Mouse (Mus musculus): ENCODE measurements around the gene Olig2.

Gene Olig2

DNA sequence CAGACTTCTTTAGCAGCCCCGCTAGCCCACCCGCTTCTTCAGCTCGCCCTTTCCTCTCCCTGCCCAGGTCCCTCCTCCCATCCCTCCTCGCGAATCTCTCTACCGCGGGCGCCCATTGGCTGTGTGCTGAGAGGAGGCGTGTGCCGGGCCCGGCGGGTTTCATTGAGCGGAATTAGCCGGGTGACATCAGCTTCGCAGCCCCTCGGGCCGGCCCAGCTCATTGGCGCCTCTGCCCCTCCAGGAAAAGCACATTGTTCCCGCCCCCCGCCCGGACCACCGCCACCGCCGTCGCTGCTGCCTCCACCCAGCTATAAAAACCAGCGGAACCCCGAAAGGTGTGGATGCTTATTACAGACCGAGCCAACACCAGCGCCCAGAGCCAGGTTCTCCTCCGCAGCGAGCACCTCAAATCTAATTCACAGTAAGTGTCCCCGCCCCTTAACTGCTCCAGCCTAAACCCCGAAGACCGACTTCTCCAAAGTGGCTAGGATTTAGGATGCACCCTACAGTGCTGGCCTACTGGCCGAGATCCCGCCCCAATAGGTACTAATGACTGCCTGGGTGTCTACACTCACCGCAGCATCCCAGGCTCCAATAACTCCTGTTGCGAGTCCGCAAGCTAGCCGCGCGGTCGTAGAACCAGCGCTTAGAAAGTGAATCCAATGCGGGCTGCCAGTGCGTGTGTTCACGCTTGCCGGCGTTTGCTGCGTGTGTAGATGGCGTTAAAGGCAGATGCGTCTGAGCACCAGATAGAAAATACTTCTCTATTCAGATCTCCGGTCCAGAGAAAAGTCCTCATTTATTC lies at the start of gene Olig2:
Olig2 (plus strand) TSS at position 225 of the 805 bp plus-strand sequence.
- DNase-seq (ENCODE audit: low read depth, low spot score), result no peak

DNA sequence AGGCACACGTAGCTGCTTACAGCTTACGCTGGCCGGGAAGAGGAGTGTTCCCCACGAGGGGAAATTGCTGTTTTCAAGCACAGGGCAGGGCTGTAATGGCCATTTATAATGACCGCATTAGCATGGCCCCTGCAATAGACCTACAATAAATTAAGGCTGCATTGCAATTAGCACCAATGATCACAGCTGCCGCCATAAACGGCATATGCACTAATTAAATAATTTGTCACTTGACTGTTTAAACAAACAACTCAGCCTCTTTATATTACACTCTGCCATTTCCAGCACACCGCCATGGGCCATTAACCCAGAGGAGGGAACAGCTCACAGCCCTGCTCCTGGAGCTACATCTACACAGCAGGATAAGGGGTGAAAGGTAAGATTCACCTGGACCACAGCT lies 49.4 kb upstream of the Olig2 start:
- DNase-seq (ENCODE audit: low read depth, low spot score), result no peak

DNA sequence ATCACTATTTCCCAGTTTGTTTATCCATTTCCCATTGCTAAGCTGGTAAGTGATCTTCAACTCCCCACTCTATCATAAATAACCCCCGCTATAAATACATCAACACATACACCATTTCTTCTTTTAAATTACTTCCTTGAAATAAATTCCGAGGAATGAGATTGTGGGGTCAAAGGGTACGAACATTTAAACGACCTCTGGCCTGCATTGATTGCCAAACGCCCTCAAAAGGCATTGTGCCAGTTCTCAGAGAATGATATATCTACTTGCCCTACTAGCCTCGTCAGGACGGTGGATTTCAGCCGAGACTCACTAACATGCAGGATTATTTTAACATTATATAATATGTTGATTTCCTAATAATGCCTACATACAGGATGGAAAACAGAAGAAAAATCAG lies 38.2 kb upstream of the Olig2 start:
- DNase-seq (ENCODE audit: low read depth, low spot score), result no peak

DNA sequence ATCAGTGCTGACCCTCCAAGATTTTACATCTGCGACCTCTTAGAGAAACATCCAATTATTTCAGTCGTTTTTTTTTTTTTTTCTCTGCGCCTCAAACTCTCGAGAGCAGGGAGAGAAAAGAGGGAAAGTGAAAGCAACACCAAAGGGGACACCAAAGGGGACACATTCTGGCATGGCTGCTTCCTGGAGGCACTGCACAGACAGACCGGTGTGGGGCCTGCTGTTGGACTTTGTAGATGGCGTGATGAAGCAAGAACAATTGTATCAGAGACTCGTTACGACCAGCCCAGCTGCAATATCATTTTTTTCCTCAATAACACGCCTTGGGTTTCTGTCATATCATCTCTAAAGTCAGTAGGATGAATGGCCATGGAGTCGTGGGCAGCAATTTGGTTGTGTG lies 37.6 kb upstream of the Olig2 start:
- no peak for DNase-seq (ENCODE audit: low read depth, low spot score)

DNA sequence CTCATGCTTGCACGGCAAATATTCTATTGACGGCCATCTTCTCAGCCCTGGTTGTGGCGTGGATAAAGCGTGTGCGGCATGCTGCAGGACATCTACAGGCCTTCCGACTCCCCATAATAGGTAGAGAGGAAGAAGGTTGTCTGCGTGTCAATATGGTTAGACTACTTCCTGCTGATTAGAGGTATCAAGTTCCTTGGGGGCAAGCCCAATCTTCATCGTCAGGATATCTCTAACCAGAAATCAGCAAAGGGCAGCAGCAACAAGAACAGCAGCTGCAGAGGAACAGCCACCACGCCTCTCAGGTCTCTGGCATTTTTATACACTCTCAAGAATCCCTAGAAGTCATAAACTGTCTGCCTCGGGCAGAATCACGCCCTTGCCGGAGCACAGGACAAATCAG lies 37.0 kb upstream of the Olig2 start:
- no peak for DNase-seq (ENCODE audit: low read depth, low spot score)

DNA sequence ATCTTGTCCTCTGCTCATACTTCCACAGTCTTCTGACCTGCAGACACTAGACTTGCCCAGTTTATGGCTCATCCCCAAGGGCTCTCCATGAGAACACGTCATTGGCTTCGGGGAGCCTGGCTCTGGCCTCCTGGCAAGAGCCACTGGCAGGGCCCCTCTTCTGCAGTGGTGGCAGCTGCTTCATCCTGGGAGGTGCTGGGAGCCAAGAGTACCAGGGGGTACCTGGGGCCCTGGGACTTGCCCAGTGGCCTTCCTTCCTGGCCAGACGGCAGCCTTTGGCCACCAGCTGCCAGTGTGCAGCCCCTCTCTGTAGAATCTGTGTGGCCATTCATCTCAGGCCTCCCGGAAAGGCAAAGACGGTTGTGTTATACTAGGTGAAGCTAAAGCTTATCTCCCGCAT lies 34.0 kb upstream of the Olig2 start:
- DNase-seq (ENCODE audit: low read depth, low spot score), result no peak

DNA sequence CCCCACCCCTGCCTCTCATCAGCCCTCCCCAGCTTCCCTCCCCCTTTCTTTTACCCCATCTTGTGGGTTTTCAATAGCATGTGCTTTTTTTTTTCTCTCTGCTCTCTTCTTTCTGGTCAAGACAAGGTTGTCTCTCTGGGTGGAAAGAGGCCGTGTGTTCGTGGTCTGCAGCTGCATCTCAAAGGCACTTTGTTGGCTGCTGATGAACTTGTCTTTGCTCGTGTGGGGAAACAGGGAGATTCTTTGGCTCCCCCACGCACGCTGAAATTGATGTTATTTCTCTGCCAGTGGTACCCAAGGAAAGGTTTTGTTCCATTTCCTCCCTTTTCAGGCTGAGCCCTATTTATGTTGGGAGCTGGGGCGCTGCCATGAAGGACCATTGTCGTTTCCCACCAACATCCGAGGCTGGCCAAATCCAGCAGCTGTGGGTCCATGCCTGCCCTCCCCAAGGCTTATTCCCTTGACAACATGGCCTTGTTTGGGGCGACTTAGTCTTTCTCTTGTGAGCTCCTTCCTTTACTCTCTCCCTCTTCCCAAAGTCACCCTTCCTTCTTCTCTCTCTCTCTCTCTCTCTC lies 33.5 kb upstream of the Olig2 start:
- no peak for DNase-seq (ENCODE audit: low read depth, low spot score)

DNA sequence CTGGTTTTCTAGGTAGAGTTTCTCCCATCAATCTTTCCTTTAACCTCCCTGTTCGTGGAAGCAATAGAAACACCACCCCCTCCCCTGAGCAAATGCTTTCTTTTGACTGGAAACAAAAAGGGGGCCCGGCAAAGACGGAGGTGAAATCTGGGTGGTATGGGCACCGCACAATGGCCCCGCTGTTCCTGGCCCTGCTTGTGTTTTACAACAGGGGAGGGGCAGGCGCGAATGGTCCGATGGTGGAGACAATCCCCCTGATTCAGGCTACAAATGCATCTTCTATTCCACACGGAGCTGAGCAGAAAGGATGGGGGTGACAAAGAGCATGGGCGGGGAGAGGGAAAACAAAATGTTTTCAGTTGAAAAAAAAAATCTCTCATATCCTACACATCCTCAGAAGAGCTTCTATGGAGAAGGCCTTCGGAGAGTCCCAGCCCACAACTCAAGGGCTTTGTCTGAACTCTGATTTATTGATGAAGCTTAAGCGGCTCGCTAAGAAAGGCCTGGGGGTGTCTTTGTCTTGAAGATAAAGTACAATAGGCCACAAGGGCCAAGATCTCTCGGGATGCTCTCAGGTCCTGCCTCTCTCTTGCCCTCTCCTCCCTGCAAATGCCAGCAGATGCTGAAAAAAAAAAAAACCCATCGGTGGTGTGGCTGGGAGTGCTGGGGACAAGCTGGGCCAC lies 32.4 kb upstream of the Olig2 start:
- no peak for DNase-seq (ENCODE audit: low read depth, low spot score)

DNA sequence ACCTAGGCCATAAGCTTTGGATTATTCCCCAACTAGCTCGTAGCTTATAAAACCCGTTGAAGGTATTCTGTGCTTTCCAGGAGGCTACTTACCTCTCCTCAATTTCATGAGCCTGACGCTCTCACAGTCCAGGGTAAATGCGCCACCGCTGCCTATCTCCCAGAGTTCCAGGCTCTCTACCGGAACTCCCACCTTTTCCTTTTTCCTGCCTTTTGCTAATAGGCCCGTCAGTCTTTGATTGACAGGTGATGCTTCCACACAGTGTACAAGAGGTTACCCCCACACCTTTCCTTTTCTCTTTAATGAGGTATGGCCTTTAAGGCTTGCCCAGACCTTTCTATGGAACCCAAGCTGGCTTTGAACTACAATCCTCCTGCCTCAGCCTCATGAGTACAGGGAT lies 25.4 kb upstream of the Olig2 start:
- no peak for DNase-seq (ENCODE audit: low read depth, low spot score)

DNA sequence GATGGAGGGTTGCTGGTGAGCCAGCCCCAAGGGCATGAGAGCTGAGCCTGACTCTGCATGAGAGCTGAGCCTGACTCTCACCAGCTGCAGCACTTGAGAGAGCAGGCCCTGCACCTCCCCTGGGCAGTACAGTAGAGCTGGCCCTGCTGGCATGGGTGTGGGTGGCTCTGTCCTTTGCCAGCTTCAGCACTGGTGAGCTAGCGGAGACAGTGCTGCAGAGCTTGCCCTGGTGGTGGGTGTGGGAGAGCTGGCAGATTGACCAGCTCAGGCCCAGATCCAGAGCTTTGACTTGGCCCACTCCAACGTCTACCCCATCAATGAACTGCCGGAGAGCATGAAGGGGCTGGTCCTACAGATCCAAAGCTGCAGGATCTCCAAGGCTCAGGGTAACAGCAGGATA lies 22.3 kb upstream of the Olig2 start:
- no peak for DNase-seq (ENCODE audit: low read depth, low spot score)

DNA sequence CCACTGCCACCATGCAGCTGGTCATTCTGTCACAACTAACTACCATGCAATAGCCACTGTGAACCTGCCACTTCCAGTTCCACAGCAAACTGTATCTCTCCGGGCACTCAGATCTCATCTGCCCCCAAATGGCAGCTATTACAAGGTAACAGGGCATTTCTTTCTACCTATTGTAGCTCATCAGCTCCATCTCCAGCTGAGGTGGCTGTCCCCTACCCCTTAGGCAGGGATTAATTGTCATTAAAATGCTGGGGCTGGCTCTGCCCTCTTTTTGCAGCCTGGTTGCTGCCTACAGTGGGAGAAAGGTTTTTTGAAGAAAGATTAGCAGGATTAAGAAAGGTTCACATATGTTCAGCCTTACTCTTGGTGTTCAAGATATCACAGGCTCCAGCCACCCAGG lies 18.9 kb upstream of the Olig2 start:
- DNase-seq (ENCODE audit: low read depth, low spot score), result no peak

DNA sequence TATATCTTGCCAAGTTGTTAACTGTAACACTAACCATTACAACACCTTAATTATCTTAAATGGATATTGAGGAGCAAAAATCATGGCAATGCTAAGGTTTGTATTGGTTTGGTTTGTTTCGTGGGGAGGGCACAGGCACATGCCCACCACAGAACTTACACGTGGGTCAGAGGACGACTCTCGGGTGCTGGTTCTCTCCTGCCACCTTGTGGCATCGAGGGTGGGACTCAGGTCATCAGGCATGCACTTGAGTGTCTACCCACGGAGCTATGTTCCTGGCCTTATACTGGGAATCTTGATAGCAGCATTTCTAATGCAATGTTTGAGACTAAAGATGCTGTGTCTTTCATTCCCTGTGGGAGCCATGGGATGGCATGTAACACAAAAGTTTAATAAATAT lies 8.2 kb upstream of the Olig2 start:
- no peak for DNase-seq (ENCODE audit: low read depth, low spot score)

DNA sequence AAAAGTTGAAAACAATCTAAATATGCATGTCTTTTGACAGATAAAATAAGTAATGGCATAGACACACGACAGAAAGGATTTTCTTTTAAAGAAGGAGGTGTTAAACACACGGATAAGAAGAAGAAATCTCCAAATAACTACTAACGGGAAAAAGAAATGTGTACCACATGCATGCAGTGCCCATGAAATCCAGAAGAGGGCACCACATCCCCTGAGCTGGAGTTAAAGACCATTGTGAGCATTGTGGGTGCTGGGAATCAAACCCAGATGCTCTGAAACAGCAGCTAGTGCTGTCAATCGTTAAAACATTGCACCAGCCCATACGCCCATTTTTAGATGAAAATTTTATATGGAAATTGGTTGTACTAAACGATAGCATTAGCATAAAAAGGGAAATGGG lies 7.3 kb upstream of the Olig2 start:
- DNase-seq (ENCODE audit: low read depth, low spot score), result peak; percentile 18

DNA sequence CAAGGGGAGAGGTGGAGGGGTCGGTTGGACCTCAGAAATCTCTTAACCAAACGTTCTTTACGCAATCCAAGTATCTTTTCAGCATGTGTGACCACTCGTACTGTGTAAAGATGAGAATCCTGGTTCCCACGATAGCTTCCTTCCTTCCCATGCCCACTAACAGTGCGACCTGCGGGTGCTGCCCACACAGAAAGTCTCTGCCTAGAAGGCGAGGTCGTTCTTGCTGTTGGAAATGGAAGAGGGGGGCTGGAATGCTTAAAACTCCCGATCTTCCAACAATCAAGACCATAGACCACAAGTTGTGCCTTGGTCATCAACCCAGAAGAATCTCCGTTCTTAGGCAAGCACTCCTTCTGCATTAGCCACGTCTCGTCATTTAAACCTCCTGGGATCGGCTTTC lies 6.0 kb upstream of the Olig2 start:
- DNase-seq (ENCODE audit: low read depth, low spot score), result no peak

DNA sequence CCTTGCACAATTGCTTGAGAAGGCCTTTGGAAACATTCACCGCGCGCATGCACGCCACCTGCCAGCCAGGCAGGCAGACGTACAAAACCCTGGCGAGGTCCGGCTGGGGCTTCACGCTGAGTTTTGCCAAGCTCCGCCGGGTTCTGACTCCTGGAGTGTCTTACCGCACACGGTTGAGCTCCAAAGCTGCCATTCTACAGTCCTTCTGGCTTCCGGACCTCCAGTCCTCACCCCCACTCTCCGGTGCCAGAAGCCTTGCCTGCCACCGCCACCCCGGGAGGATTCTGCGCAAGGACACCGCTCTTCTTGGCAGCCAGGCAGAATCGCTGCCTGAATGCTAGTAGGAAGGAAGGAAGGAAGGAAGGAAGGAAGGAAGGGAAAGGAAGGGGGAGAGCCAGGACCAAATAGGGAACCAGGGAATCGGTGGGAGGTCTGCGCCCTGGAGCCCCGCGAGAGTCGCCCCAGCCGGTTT lies 3.0 kb upstream of the Olig2 start:
- no peak for DNase-seq (ENCODE audit: low read depth, low spot score)

DNA sequence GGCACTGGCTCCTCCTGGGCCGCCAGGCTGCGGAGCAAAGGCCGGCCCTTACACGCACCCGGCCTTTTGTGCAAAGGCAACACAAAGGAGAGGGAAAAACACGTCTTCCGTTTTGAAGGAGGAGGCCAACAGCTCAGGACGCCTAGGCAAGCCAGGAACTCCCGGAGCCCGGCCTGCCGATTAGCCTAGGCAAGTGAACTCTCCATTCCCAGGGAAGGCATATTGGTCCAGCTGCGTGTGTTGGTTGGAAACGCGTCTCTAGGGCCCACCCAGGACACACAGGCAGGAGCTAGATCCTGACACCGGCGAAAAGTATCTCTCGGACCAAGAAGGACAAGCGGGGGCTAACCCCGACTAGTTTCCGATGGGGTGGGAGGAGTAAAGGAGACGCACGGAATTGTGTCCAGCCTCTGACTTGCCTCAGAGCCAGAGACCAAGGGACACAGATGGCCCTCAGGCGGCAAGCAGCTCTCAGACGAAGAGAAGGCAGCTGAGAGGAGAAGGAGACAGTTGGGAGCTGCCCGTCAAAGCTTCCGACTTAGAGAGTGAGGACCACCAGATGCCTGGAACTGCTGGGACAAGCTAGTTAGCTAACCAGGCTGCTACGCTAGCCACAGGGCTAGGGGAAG lies 2.5 kb upstream of the Olig2 start:
- DNase-seq (ENCODE audit: low read depth, low spot score), result no peak

DNA sequence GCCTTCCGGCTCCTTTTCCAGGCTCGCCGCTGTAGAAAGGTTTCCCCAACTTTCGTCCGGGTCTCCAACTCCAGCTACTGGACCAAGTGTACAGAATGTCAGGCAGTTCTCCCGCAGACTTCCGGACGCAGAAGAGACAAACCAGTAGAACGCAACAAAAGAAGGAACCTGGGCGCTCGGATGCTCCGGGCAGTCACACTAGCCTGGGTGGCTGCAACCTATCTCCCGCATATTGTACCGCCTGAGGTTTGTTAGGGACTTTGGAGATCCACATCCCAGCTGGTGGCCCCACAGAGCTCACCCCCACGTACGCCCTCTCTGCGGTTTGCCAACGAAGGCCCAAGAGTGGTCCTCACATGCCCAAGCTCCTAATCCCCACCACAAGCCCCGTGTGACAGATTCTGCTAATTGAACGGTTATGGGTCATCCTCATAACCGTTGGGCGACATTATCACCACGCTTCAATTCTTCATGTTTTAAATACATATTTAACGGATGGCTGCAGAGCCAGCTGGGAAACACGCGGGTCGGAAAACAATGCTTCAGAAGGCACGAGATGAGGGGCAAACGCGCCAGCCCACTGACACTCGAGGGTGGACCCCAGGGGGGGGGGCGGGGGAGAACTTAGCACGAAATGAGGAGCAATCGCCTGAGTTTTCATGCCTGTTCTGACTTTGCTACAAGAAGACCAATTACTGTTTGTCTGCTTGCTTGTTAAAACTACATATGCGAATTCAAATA lies 1.8 kb upstream of the Olig2 start:
- no peak for DNase-seq (ENCODE audit: low read depth, low spot score)

DNA sequence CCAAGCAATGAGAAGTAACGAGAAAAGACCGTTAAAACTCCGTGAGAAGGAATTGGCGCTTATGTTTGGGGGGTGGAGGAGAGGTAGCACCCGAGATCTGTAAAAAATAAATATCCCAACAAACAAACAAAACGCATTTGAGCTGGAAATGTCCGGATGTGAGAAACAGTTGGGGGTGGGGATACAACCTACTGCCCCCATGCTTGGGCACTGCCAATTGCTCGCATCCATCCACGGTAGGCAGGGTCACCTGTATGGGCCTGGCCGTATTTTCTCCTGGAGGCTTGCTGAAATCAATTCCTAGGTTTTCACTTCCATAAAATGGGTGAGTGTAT lies 1.2 kb upstream of the Olig2 start:
- no peak for DNase-seq (ENCODE audit: low read depth, low spot score)

DNA sequence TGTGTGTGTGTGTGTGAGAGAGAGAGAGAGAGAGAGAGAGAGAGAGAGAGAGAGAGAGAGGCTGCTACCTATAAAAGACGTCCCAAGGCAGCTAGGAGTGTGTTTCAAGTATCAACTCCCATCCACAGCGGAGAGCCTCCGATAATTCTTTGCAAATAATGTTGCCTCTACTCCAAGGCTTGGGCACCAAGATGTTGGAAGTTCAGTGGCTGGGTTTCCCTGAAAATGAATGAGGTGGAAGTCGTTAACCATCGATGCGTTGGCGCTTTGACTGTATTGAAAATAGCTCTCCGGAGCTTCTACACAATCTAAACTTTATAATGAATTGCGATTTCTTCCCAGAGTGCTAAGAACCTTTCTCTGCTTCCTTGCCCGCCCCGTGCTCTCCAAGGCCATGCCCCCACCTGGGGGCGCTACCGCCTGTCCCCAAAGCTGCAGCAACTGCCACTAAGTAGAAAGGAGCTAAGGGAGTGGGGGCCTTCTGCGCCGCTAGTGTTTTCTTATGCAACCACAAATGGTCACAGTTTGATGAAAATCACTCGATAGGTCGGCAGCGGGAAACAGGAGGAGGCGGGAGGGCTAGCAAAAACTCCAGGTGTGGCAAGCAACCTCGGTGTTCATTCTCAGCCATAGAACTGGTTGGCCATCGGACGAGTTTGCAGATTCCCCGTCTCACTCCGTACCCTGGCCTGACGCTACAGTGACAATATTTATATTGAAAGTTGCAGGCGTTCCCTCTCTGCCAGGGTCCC lies 600 bp upstream of the Olig2 start:
- DNase-seq (ENCODE audit: low read depth, low spot score), result no peak

DNA sequence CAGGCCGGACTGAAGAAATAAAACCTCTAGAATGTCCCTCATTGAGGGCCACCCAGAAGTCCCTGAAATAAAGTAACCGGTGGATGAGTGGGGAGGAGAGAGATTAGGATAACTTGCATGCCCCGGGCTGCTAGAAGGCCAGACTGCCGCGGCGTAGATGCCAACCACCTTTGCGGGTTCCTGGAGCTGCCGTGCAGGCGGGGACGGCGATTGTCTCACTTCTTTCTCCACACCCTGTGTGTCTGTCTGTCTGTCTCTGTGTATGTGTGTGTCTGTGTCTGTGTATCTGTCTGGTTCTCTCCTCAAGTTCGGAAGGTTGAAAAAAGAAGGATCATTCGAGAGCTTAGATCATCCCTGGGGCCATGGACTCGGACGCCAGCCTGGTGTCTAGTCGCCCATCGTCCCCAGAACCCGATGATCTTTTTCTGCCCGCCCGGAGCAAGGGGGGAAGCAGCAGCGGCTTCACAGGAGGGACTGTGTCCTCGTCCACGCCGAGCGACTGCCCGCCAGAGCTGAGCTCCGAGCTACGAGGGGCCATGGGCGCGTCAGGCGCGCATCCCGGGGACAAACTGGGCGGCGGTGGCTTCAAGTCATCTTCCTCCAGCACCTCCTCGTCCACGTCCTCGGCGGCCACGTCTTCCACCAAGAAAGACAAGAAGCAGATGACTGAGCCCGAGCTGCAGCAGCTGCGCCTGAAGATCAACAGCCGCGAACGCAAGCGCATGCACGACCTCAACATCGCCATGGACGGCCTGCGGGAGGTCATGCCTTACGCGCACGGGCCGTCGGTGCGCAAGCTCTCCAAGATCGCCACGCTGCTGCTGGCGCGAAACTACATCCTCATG lies 1.0 kb downstream of the Olig2 start:
- DNase-seq (ENCODE audit: low read depth, low spot score), result no peak

Measured in 3T3-L1 (cell line).